Mouse (Mus musculus): Measurements from ENCODE around the gene Sugp2. TPM values are rescaled to one million over a fixed set of nuclear protein-coding genes. Genes with fewer than 3 reads are reported as not detected.

The Sugp2 gene
- polyA plus RNA-seq, 1 experiment from 2014 or later = 40.5 TPM

- no peaks in the 10 kb centered on the region for H3K27me3 ChIP-seq
- H3K9ac ChIP-seq = no peak overlapping the region
- 53% methylated on average over 6 of the region's 6 CpGs for WGBS
- no peak overlapping the region for H3K27ac ChIP-seq
- peaks cover 57% of the 10 kb centered on the region for H3K36me3 ChIP-seq
- H3K4me1 ChIP-seq = peaks cover 8% of the 10 kb centered on the region
- H3K4me3 ChIP-seq = no peak overlapping the region
- H3K4me2 ChIP-seq (replicated peaks) = no peak overlapping the region
- no peaks in the 10 kb centered on the region for H3K9me3 ChIP-seq
- no peak for ATAC-seq (ENCODE audit: low FRiP score, low read depth)
Measured at GRCm38 (mm10) chr8:70223341-70223740, 10.7 kb upstream of the Sugp2 start.

DNA sequence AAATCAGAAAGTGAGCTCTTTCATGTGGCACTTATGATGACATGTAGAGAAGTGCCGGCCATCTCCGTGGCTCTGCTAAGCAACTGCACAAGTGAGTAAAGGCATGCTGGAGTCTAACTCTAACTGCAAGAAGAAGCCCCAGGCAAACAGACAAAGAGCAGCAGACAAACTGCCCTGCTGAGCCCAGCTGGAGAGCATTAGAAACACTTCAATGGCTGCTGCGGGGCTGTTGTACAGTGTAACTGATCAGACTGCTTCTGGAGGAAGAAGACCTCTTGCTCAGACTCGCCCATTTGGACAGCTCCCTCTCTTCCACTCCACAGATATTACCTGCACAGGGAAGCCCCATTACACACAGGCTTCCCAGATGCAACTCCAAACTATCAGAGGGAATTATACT is 6.0 kb upstream of the Sugp2 start:
- Histone ChIP-seq H3K4me1 (peaks cover 4% of the 10 kb centered on the region; the same call in 1 of the 2 replicates), H3K27me3 (no peaks in the 10 kb centered on the region), H3K27ac (no peak overlapping the region), H3K4me3 (no peak overlapping the region), H3K36me3 (peaks cover 67% of the 10 kb centered on the region), H3K4me2 (replicated peaks) (no peak overlapping the region), H3K9ac (no peak overlapping the region), H3K9me3 (no peaks in the 10 kb centered on the region)
- no peak for ATAC-seq (ENCODE audit: low FRiP score, low read depth)
- 69% methylated on average over 4 of the region's 4 CpGs for WGBS

- Histone ChIP-seq H3K27ac (no peak overlapping the region), H3K27me3 (no peaks in the 10 kb centered on the region), H3K36me3 (peaks cover 38% of the 10 kb centered on the region), H3K9ac (no peak overlapping the region), H3K4me2 (replicated peaks) (no peak overlapping the region), H3K4me1 (peaks cover 21% of the 10 kb centered on the region), H3K4me3 (no peak overlapping the region), H3K9me3 (no peaks in the 10 kb centered on the region)
- 91% methylated on average over 9 of the region's 9 CpGs for WGBS
- ATAC-seq (ENCODE audit: low FRiP score, low read depth) = no peak
Measured at GRCm38 (mm10) chr8:70230837-70231236, 3.2 kb upstream of the Sugp2 start.

- H3K36me3 ChIP-seq = peaks cover 51% of the 10 kb centered on the region
- H3K27me3 ChIP-seq = no peaks in the 10 kb centered on the region
- peaks cover 25% of the 10 kb centered on the region for H3K4me1 ChIP-seq
- H3K4me2 ChIP-seq (replicated peaks) = peak overlapping the region; percentile 94
- H3K27ac ChIP-seq = no peak overlapping the region
- ATAC-seq (ENCODE audit: low FRiP score, low read depth) = no peak
- WGBS = 8% methylated on average over 13 of the region's 13 CpGs
- peak overlapping the region; percentile 80 for H3K4me3 ChIP-seq
- peak overlapping the region; percentile 87 for H3K9ac ChIP-seq
- no peaks in the 10 kb centered on the region for H3K9me3 ChIP-seq
Measured at GRCm38 (mm10) chr8:70233606-70234005, 420 bp upstream of the Sugp2 start.

GRCm38 (mm10) chr8:70234781-70235128 is 729 bp downstream of the Sugp2 start:
- Histone ChIP-seq H3K4me1 (peaks cover 25% of the 10 kb centered on the region), H3K27me3 (no peaks in the 10 kb centered on the region), H3K4me2 (replicated peaks) (peak overlapping the region; percentile 94), H3K36me3 (peaks cover 49% of the 10 kb centered on the region), H3K9me3 (no peaks in the 10 kb centered on the region), H3K27ac (peak overlapping the region; percentile 87; the same call in 1 of the 2 replicates), H3K4me3 (peak overlapping the region; percentile 80), H3K9ac (peak overlapping the region; percentile 87)
- no peak; the same call in 1 of the 2 replicates for ATAC-seq (ENCODE audit: low FRiP score, low read depth)
- 0% methylated on average over 15 of the region's 15 CpGs for WGBS

DNA sequence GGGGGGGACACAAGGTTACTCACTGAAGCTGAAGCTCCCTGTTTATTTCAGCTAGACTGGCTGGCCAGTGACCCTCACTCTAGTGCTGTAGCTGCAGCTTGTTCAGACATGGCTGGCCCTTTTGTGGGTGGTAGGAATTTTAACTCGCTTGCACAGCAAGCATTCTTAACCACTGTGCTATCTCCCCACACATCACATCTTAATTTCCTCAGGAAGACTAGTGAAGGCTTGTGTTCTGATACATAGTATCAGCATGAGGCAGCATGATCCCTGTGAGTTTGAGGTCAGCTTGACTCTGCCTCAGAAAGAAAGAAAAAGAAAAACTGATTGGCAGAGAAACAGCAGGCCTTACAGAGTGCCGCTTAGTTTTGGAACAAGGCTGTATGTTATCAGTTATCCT is 3.8 kb downstream of the Sugp2 start:
- H3K4me1 ChIP-seq = peaks cover 23% of the 10 kb centered on the region

DNA sequence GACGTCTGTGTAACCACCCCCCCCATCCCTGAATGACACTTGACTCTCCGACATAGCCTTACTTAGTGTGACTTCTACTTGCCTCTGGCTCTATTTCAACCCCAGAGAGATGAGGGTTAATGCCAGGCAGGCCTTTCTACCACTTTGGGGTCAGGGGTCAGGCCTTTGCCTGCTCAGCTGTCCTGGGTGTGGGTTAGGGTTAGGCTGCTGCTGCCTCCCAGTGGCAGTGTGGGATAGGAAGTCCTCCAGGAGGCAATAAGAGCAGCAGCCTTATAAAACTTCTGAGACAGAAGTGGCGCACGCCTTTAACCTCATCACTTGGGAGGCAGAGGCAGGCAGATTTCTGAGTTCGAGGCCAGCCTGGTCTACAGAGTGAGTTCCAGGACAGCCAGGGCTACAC is 6.6 kb downstream of the Sugp2 start:
- H3K27me3 ChIP-seq = no peaks in the 10 kb centered on the region
- H3K4me2 ChIP-seq (replicated peaks) = no peak overlapping the region
- no peak overlapping the region for H3K9ac ChIP-seq
- peaks cover 90% of the 10 kb centered on the region for H3K36me3 ChIP-seq
- ATAC-seq (ENCODE audit: low FRiP score, low read depth) = no peak
- no peak overlapping the region for H3K4me3 ChIP-seq
- H3K27ac ChIP-seq = no peak overlapping the region
- H3K9me3 ChIP-seq = no peaks in the 10 kb centered on the region
- H3K4me1 ChIP-seq = peaks cover 15% of the 10 kb centered on the region
- WGBS = 87% methylated on average over 5 of the region's 5 CpGs

More for the DNA sequence above, 3.8 kb downstream of the Sugp2 start:
- 91% methylated on average over 2 of the region's 2 CpGs for WGBS
- Histone ChIP-seq H3K27ac (no peak overlapping the region), H3K4me2 (replicated peaks) (no peak overlapping the region), H3K36me3 (peaks cover 66% of the 10 kb centered on the region), H3K27me3 (no peaks in the 10 kb centered on the region), H3K9ac (no peak overlapping the region), H3K4me3 (no peak overlapping the region), H3K9me3 (no peaks in the 10 kb centered on the region)
- no peak for ATAC-seq (ENCODE audit: low FRiP score, low read depth)

- ATAC-seq (ENCODE audit: low FRiP score, low read depth) = no peak
- Histone ChIP-seq H3K9ac (no peak overlapping the region), H3K27me3 (no peaks in the 10 kb centered on the region), H3K4me2 (replicated peaks) (no peak overlapping the region), H3K9me3 (no peaks in the 10 kb centered on the region), H3K36me3 (peaks cover 94% of the 10 kb centered on the region), H3K4me1 (peaks cover 9% of the 10 kb centered on the region; the same call in 1 of the 2 replicates), H3K4me3 (no peak overlapping the region), H3K27ac (no peak overlapping the region)
- WGBS = 88% methylated on average over 6 of the region's 6 CpGs
Measured at GRCm38 (mm10) chr8:70246622-70247021, 12.6 kb downstream of the Sugp2 start.

GRCm38 (mm10) chr8:70247841-70248240 is 13.8 kb downstream of the Sugp2 start:
- Histone ChIP-seq H3K9ac (no peak overlapping the region), H3K27ac (no peak overlapping the region), H3K36me3 (peaks cover 94% of the 10 kb centered on the region), H3K4me1 (peaks cover 9% of the 10 kb centered on the region; the same call in 1 of the 2 replicates), H3K4me2 (replicated peaks) (no peak overlapping the region), H3K4me3 (no peak overlapping the region), H3K27me3 (no peaks in the 10 kb centered on the region), H3K9me3 (no peaks in the 10 kb centered on the region)
- no peak for ATAC-seq (ENCODE audit: low FRiP score, low read depth)
- 95% methylated on average over 3 of the region's 3 CpGs for WGBS

DNA sequence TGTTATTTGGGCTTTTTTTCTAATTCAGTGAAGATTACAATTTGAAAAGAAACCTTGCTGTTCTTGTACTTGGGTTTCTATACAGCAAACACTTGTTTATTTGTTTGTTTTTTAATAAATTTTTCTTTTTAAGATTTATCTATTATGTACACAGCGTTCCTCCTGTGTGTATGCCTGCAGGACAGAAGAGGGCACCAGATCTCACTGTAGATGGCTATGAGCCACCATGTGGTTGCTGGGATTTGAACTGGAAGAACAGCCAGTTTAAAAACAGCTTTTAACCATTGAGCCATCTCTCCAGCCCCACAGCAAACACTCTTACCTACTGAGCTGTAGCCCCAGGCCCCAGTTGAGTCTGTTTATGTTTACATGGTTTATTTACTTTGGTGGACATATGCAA is 20.6 kb downstream of the Sugp2 start:
- H3K27ac ChIP-seq = no peak overlapping the region
- H3K4me3 ChIP-seq = no peak overlapping the region
- H3K4me1 ChIP-seq = no peaks in the 10 kb centered on the region
- H3K9me3 ChIP-seq = no peaks in the 10 kb centered on the region
- ATAC-seq (ENCODE audit: low FRiP score, low read depth) = no peak
- H3K36me3 ChIP-seq = peaks cover 99% of the 10 kb centered on the region
- H3K27me3 ChIP-seq = no peaks in the 10 kb centered on the region
- no peak overlapping the region for H3K4me2 ChIP-seq (replicated peaks)
- 81% methylated on average over 1 of the region's 1 CpGs for WGBS
- H3K9ac ChIP-seq = no peak overlapping the region

GRCm38 (mm10) chr8:70257456-70257855 is 23.4 kb downstream of the Sugp2 start:
- peaks cover 99% of the 10 kb centered on the region for H3K36me3 ChIP-seq
- no peak overlapping the region for H3K27ac ChIP-seq
- no peak overlapping the region for H3K4me3 ChIP-seq
- H3K4me1 ChIP-seq = no peaks in the 10 kb centered on the region
- no peak overlapping the region for H3K9ac ChIP-seq
- H3K4me2 ChIP-seq (replicated peaks) = no peak overlapping the region
- H3K9me3 ChIP-seq = no peaks in the 10 kb centered on the region
- ATAC-seq (ENCODE audit: low FRiP score, low read depth) = no peak
- WGBS = 87% methylated on average over 3 of the region's 3 CpGs
- H3K27me3 ChIP-seq = no peaks in the 10 kb centered on the region

DNA sequence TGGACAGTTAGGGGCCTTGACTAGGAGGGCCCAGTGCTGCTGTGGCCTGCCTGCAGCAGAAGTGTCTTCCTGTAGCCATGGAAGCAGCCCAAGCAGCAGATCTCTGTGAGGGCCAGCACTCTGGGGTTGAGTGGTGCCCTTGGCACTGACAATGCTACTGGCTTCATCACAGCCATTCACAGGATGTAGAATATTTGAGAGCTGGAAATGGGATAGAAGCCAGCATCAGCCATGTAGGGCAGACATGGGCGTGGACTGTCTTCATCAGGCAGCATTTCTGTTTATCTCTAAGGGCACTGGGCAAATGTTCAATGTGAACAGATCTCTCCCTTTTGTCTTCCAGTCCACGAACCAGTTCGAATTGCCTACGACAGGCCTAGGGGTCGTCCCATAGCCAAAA is 24.6 kb downstream of the Sugp2 start:
- 93% methylated on average over 5 of the region's 5 CpGs for WGBS
- no peaks in the 10 kb centered on the region for H3K4me1 ChIP-seq
- H3K27ac ChIP-seq = no peak overlapping the region
- H3K9me3 ChIP-seq = no peaks in the 10 kb centered on the region
- no peak overlapping the region for H3K4me2 ChIP-seq (replicated peaks)
- H3K27me3 ChIP-seq = no peaks in the 10 kb centered on the region
- ATAC-seq (ENCODE audit: low FRiP score, low read depth) = no peak
- peaks cover 99% of the 10 kb centered on the region for H3K36me3 ChIP-seq
- no peak overlapping the region for H3K4me3 ChIP-seq
- H3K9ac ChIP-seq = no peak overlapping the region

GRCm38 (mm10) chr8:70259043-70259442 is 25.0 kb downstream of the Sugp2 start:
- no peaks in the 10 kb centered on the region for H3K27me3 ChIP-seq
- no peak overlapping the region for H3K27ac ChIP-seq
- H3K36me3 ChIP-seq = peaks cover 99% of the 10 kb centered on the region
- no peak for ATAC-seq (ENCODE audit: low FRiP score, low read depth)
- H3K4me2 ChIP-seq (replicated peaks) = no peak overlapping the region
- H3K4me1 ChIP-seq = no peaks in the 10 kb centered on the region
- 96% methylated on average over 2 of the region's 2 CpGs for WGBS
- H3K9ac ChIP-seq = no peak overlapping the region
- H3K4me3 ChIP-seq = no peak overlapping the region
- H3K9me3 ChIP-seq = no peaks in the 10 kb centered on the region

Data from limb, embryonic 13.5 days (tissue).